Mouse (Mus musculus) cortical plate, adult 2 months (tissue): ENCODE measurements around the gene Myt1l. TPM values are rescaled to one million over a fixed set of nuclear protein-coding genes. Genes with fewer than 3 reads are reported as not detected.

Source experiments
- H3K27ac ChIP-seq: fragments of 200-500 bp; 2 replicates; pipeline ENCODE4 v1.5.1; 2012; ENCODE audit warnings: low read length, control low read depth, inconsistent platforms; ENCODE audit not compliant: insufficient read depth
- H3K4me1 ChIP-seq: fragments of 200-500 bp; 2 replicates; pipeline ENCODE4 v1.6.1; 2011; ENCODE audit warnings: low read length; ENCODE audit not compliant: control insufficient read depth, insufficient read depth
- H3K4me3 ChIP-seq: fragments of 200-500 bp; 2 replicates; pipeline ENCODE4 v1.5.1; 2011; ENCODE audit warnings: mild to moderate bottlenecking, low read length, control low read depth; ENCODE audit not compliant: insufficient read depth
- CTCF ChIP-seq: fragments of 200-500 bp; IDR thresholded peaks from 2 replicates; pipeline ENCODE4 v1.5.1; 2011; ENCODE audit warnings: mild to moderate bottlenecking, control low read depth, low read length; ENCODE audit not compliant: insufficient read depth; ENCODE audit errors: extremely low read depth
- POLR2A ChIP-seq: fragments of 200-500 bp; IDR thresholded peaks from 2 replicates; pipeline ENCODE4 v1.6.1; 2011; ENCODE audit warnings: mild to moderate bottlenecking, low read length, control low read depth; ENCODE audit not compliant: insufficient read depth; ENCODE audit errors: extremely low read depth
- polyA plus RNA-seq: library from polyadenylated mRNA; depleted of rRNA; stranded (reverse); fragments of >200 nt; gene quantifications from 2 replicates; pipeline ENCODE4 v1.2.3, GENCODE M21; 2012

Gene Myt1l
- polyA plus RNA-seq, 1 experiment = 74.1 TPM

DNA sequence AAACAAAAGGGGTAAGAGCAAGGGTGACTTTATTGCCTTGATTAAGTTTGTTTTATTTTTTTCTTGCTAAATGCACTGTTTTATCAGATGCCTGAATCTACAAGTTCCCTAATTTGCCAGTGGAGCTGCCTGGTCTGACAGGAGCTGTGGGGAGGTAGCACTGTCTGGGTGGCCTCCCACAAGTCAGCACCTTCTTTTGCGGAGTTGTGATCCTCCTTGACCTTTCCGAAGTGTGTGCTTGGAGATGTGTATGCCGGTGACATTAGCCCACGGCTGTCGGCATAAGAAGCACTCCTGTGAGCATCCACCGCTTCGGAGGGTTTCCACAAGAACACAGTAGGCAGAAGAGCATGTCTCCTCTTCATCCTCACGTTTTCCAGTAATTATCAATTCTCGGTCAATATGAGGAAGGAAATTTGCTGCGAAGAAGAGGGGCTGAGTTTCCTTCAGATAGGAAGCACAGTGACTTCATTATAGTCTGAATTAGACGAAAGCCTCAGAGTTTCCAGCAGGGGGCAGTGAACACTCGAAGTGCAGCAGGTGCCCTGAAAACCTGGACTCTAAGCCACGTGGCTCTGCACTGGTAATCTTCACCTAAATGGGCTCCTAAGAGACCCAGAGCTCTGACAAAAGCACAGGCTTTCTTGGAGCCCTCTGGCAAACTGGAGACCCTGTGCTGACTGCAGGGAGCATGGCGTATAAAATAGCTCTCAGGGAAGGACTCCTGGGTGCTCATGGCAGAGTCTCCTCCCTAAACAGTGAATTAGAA is 147.6 kb downstream of the Myt1l start:
- H3K27ac ChIP-seq = no peak overlapping the region

DNA sequence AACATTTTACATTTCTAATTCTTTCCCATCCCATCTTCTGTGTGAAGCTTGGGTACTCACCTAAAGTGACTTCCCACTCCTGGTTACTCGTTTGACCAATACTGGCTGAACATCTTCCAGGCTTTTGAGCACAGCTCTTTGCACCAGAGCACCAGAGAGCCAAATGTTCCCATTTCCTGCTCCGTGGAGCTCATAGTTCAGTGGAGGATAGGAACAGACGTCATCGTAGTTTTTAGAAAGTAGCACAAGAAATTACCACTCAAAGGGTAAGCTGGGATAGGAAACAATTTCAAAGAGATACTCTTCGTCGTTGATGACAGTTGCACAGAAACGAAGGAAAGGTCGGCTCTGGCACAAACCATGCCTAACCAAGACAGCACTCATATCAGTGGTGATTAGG is 154.2 kb downstream of the Myt1l start:
- no peak overlapping the region for H3K4me3 ChIP-seq
- TF ChIP-seq CTCF (no peak), POLR2A (no peak)
- no peak overlapping the region for H3K27ac ChIP-seq
- H3K4me1 ChIP-seq = peaks cover 22% of the 10 kb centered on the region

More for the DNA sequence above, 147.6 kb downstream of the Myt1l start:
- TF ChIP-seq CTCF (peak; percentile 70), POLR2A (no peak)
- Histone ChIP-seq H3K4me3 (no peak overlapping the region), H3K4me1 (peaks cover 5% of the 10 kb centered on the region)

DNA sequence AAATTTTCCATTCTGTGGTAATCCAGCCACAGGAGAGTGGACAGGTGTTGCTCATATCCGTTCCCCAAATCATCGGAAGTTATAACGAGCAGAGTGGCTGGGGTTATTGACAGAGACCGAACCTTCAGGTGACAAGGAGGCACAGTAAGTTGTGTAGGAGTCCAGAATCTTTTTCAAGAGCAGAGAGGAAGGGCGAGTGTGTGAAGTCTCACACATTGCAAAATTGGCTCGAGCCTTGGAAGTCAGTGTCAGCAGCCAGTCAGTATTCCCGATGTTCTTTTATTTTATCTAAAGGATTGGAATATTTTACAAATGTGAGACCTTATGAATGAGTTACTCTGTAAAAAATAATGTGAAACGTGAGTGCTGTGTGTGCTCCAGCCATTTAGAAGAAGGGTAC is 154.8 kb downstream of the Myt1l start:
- Histone ChIP-seq H3K4me3 (no peak overlapping the region), H3K27ac (no peak overlapping the region), H3K4me1 (peaks cover 20% of the 10 kb centered on the region)
- TF ChIP-seq POLR2A (no peak), CTCF (no peak)

DNA sequence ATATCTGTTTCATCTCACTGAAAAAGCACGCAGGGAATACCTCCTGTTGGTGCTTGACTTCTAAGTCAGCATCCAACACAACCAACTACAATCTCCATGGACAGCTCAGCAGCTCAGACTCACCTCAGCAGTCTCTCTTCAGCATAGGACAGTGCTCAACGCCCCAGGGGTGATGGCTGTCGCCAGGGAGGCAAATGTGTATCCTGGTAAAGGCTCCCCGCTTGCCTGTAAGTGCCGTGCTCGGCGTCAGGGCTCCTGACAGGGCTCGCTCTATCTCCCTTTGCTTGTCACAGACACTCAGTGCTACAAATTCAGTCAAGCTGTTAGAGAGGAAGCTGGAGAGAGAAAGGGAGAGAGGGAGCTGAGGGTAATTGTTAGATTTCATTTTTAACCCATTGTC is 158.1 kb downstream of the Myt1l start:
- Histone ChIP-seq H3K4me1 (peaks cover 21% of the 10 kb centered on the region), H3K4me3 (no peak overlapping the region), H3K27ac (peak overlapping the region; percentile 31; the same call in 1 of the 2 replicates)
- TF ChIP-seq CTCF (no peak), POLR2A (no peak)

DNA sequence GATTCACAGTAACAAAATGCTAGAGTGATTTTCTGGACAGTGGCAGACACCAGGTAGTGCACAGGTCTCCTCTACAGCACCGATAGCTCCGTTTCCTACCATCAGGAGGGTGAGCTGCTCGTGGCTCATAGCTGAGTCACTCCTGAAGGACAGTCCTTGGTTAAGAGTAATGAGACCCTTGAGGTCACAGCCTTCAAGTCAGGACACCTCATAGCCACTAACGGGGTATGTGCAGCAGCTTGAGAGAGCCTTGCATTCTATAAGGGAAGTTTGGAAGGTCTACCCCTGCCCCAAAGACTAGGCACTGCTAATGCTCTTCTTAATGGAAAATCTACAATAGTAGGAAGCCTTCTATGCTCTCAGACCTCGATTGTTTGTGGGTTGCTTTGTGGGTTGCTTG is 163.4 kb downstream of the Myt1l start:
- TF ChIP-seq CTCF (no peak), POLR2A (no peak)
- H3K4me1 ChIP-seq = peaks cover 17% of the 10 kb centered on the region
- H3K27ac ChIP-seq = peak overlapping the region; percentile 30; the same call in 1 of the 2 replicates
- no peak overlapping the region for H3K4me3 ChIP-seq

DNA sequence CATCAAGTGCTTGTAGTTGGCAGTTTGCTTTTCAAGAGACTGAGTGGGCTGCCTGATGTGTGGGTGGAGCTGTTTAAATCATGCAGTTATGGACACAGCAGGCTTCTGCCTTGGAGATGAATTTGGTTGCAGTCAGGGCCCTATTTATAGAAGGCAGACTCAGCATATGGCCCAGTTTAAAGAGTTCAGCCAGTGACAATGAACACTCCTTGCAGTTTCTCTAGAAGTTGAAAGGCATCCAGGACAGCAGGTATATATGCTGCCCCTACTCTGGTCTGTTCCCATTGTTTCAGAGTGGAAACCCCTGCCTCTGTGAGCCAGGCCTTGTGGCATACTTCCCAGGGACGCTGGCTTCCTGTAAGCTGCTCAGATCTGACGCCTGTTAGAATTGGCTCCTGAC is 167.0 kb downstream of the Myt1l start:
- 0 out of 2 replicates have a peak overlapping the region, but pooled peaks have one; percentile 27 for H3K27ac ChIP-seq
- peaks cover 31% of the 10 kb centered on the region for H3K4me1 ChIP-seq
- peak; percentile 14; the same call in 1 of the 2 replicates for TF ChIP-seq POLR2A
- TF ChIP-seq CTCF = no peak
- no peak overlapping the region for H3K4me3 ChIP-seq

DNA sequence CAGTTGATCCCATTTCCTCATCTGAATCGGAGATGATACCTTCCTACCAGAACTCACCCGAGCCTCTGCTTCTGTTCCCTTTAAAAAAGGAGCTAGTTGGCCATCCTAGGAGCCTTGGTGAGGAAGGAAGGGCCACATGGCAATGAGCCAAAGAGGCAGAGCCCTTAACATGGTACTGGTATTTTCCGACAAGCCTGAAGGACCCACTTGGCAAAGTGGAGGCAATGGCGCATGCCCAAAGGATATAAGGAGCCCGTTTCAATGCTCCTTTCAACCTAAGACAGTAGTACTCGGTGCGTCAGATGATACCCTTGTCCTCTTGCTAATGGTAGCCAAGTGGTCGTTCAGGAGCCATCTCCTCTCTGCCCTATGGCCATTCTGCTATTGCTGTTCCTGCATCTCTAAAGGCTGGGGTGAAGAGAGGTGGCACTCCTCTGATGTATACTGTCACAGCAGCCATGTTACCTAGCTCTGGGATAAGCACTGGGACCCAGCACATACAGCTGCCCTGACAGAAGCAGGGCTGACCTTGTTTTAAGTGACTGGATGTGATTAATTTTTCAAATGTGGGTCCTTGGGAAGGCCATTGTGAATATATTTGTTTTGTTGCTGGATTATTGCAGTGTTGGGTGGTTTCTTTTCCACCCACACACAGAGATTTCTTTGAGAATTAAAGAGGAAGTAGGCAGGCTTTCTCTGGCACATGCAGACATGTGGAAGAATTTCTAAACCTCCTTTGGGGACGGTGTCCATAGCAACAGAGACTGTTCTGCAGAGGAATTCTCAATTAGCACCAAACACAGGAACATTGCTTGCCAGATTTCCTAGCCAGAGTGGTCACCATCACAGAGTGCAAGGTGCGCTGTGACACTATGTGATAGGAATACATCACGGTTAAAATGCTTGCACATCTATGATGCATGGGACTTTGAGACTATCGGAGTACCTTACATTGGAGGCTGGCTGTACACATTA is 169.6 kb downstream of the Myt1l start:
- no peak overlapping the region for H3K4me3 ChIP-seq
- no peak for TF ChIP-seq CTCF
- no peak for TF ChIP-seq POLR2A
- peaks cover 40% of the 10 kb centered on the region for H3K4me1 ChIP-seq
- peak overlapping the region; percentile 85 for H3K27ac ChIP-seq

DNA sequence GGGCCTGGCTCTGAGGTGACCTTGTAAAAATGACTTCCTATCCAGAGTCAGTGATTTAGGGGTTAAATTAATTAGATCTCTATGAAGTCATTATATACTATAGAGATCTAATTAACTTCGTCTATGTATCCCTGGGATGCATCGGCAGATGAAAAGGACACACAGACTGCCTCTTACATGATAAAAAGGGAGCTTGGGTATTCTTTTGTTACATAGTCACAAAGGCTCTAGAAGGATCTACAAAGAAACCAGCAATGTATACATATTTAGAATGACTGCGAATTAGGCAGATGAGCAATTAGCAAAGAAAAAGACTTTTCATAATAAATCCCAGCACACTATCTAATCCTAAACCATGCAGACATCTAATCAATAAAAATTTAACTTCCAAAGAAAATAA is 170.4 kb downstream of the Myt1l start:
- Histone ChIP-seq H3K27ac (no peak overlapping the region), H3K4me1 (peaks cover 44% of the 10 kb centered on the region), H3K4me3 (no peak overlapping the region)
- TF ChIP-seq POLR2A (no peak), CTCF (no peak)

DNA sequence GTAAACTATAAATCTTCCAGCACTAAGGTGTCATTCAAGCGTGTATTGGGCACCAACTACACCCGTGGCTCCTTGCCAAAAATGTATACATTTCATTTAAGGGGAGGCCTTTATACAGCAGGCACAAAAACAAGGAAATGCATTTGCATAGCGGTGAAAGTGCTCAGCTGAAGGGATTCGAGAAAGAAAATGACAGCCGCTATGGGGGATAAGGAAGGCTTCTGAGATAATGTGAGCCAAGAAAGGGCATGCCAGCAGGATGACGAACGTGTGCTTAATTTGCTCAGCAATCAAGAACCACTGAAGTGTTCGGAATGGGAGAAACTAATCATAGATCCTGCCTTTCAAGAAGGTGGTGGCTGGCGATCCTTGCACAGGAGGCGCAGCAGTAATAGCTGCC is 170.8 kb downstream of the Myt1l start:
- H3K4me1 ChIP-seq = peaks cover 41% of the 10 kb centered on the region
- peak overlapping the region; percentile 38 for H3K27ac ChIP-seq
- TF ChIP-seq CTCF = no peak
- TF ChIP-seq POLR2A = no peak
- no peak overlapping the region for H3K4me3 ChIP-seq
